Mouse (Mus musculus) left cerebral cortex, postnatal 10 days (tissue): ENCODE results near the gene Siglec1. TPM values are rescaled to one million over a fixed set of nuclear protein-coding genes. Genes with fewer than 3 reads are reported as not detected.
"Not testable (repeated sequence)": the region's sequence is repeated elsewhere in the genome, so short reads cannot be mapped to it uniquely, and the experiment has no call there.

Experiments used
- DNase-seq, 2 experiments: peaks; one replicate each; pipeline ENCODE4 v3.0.0; 2021 to 2022; ENCODE audit warnings: low spot score in 2 of 2, mixed read lengths in 1 of 2; ENCODE audit errors: extremely low spot score in 1 of 2
- intact Hi-C: fragments of 180-260 bp; cut with DNase I; formaldehyde crosslinking; loops from one replicate; pipeline ENCODE4 v1.15.1; 2025
- total RNA-seq, 2 experiments: library from RNA; stranded (reverse); gene quantifications; 2 replicates each; pipeline ENCODE4 v1.2.3; 2021

Siglec1 gene
- total RNA-seq, 2 experiments from 2014 or later, result 0.39 to 0.57 TPM

- intact Hi-C loops, result not testable (repeated sequence)
- DNase-seq, result peak in 1 of 2 experiments; percentile 4
Observed at GRCm38 (mm10) chr2:131105061-131105460, 18.5 kb upstream of the Siglec1 start.

GRCm38 (mm10) chr2:131104021-131104420, 17.5 kb upstream of the Siglec1 start:
- intact Hi-C loops, result no loop called here
- DNase-seq, result peak in 1 of 2 experiments; percentile 21

- intact Hi-C loops, result no loop called here
- no peak for DNase-seq
Observed at GRCm38 (mm10) chr2:131101530-131101929, 15.0 kb upstream of the Siglec1 start.

- DNase-seq, result no peak
Observed at GRCm38 (mm10) chr2:131097087-131097486, 10.5 kb upstream of the Siglec1 start.

GRCm38 (mm10) chr2:131096101-131096795, 9.7 kb upstream of the Siglec1 start:
- peak in 1 of 2 experiments; percentile 68 for DNase-seq
- intact Hi-C loops, result loop anchor here (5.0 to 10.0 kb wide), 4 partner anchors 46 to 319 kb away; partner anchors contain the start of gene 1700037H04Rik

More at GRCm38 (mm10) chr2:131097087-131097486, 10.5 kb upstream of the Siglec1 start:
- intact Hi-C loops, result loop anchor here (5.0 to 10.0 kb wide), 4 partner anchors 45 to 318 kb away; partner anchors contain the start of gene 1700037H04Rik

- peak; percentile 68 to 72 for DNase-seq
- intact Hi-C loops, result loop anchor here (5.0 to 10.0 kb wide), 4 partner anchors 47 to 320 kb away; partner anchors contain the start of gene 1700037H04Rik
Observed at GRCm38 (mm10) chr2:131094823-131095222, 8.3 kb upstream of the Siglec1 start.

GRCm38 (mm10) chr2:131093577-131093976, 7.0 kb upstream of the Siglec1 start:
- peak in 1 of 2 experiments; percentile 5 for DNase-seq
- intact Hi-C loops, result loop anchor here (10.0 kb wide), 1 partner anchor 321 kb away; no protein-coding TSS in a partner anchor

GRCm38 (mm10) chr2:131090852-131091251, 4.3 kb upstream of the Siglec1 start:
- intact Hi-C loops, result loop anchor here (10.0 kb wide), 1 partner anchor 324 kb away; no protein-coding TSS in a partner anchor

GRCm38 (mm10) chr2:131089634-131090033, 3.1 kb upstream of the Siglec1 start:
- DNase-seq, result peak in 1 of 2 experiments; percentile 12
- intact Hi-C loops, result loop anchor here (10.0 kb wide), 1 partner anchor 325 kb away; no protein-coding TSS in a partner anchor

More at GRCm38 (mm10) chr2:131090852-131091251, 4.3 kb upstream of the Siglec1 start:
- DNase-seq, result peak in 1 of 2 experiments; percentile 26

- no peak for DNase-seq
- intact Hi-C loops, result no loop called here
Observed at GRCm38 (mm10) chr2:131088581-131088980, 2.0 kb upstream of the Siglec1 start.

- intact Hi-C loops, result no loop called here
- no peak for DNase-seq
Observed at GRCm38 (mm10) chr2:131084206-131084605, 2.4 kb downstream of the Siglec1 start.

- no peak for DNase-seq
- intact Hi-C loops, result no loop called here
Observed at GRCm38 (mm10) chr2:131080507-131080906, 6.1 kb downstream of the Siglec1 start.

GRCm38 (mm10) chr2:131072536-131072935, 14.0 kb downstream of the Siglec1 start:
- DNase-seq, result no peak
- intact Hi-C loops, result no loop called here

GRCm38 (mm10) chr2:131067481-131067880, 19.1 kb downstream of the Siglec1 start:
- no peak for DNase-seq
- intact Hi-C loops, result no loop called here

GRCm38 (mm10) chr2:131066342-131066741, 20.2 kb downstream of the Siglec1 start:
- intact Hi-C loops, result no loop called here
- DNase-seq, result no peak

GRCm38 (mm10) chr2:131063404-131063864, 23.1 kb downstream of the Siglec1 start, which contains the start of gene Adam33:
Gene Adam33, minus strand, starts transcription at chr2:131063814.
- intact Hi-C loops, result no loop called here
- peak in 1 of 2 experiments; percentile 48 for DNase-seq

GRCm38 (mm10) chr2:131061607-131062006, 25.0 kb downstream of the Siglec1 start:
- intact Hi-C loops, result no loop called here
- DNase-seq, result peak in 1 of 2 experiments; percentile 20

GRCm38 (mm10) chr2:131060784-131061183, 25.8 kb downstream of the Siglec1 start:
- DNase-seq, result peak in 1 of 2 experiments; percentile 18
- intact Hi-C loops, result no loop called here

GRCm38 (mm10) chr2:131059781-131060540, 26.6 kb downstream of the Siglec1 start:
- intact Hi-C loops, result loop anchor here (10.0 kb wide), 1 partner anchor 355 kb away; no protein-coding TSS in a partner anchor
- DNase-seq, result peak in 1 of 2 experiments; percentile 28
